Mouse (Mus musculus): ENCODE data around the gene Aebp2.

GRCm38 (mm10) chr6:140601175-140601574 lies 21.3 kb upstream of the Aebp2 start:
- TF ChIP-seq CTCF (IDR thresholded peaks at IDR 0.05; ENCODE audit: control insufficient read depth, insufficient read depth, insufficient read length) (no peak), FOSL1 (IDR thresholded peaks at IDR 0.05; ENCODE audit: insufficient read depth, low read length, poor library complexity, severe bottlenecking) (no peak), USF1 (IDR thresholded peaks at IDR 0.05; ENCODE audit: low read depth) (no peak), MYOD1 (IDR thresholded peaks at IDR 0.05; ENCODE audit: control insufficient read depth, insufficient read length, low read depth) (no peak), MAX (IDR thresholded peaks at IDR 0.05) (no peak)
